Mouse (Mus musculus) monocyte, adult 5-6 weeks (primary cell): ENCODE data around the gene Pus10. TPM values are rescaled to one million over a fixed set of nuclear protein-coding genes. Genes with fewer than 3 reads are reported as not detected.

Source experiments
- total RNA-seq: library from RNA; stranded (forward); fragments of 200-1000, 200-491, 200-594 nt; gene quantifications from 3 replicates; pipeline ENCODE4 v1.2.3, GENCODE M21; 2017

Gene Pus10
- total RNA-seq, 1 experiment from 2014 or later: 31.1 TPM

Other genes with a start within 250 kb of the Pus10 start
- 42.0 to 77.0 TPM (median 63.2 TPM) in 3 replicates for gene Ahsa2, start 167.6 kb upstream of the Pus10 start, total RNA-seq
- gene 1700093K21Rik, start 144.5 kb upstream of the Pus10 start, total RNA-seq: 2.2 TPM in 1 of 3 replicates, not detected in the others
- 16.1 to 36.8 TPM (median 19.1 TPM) in 3 replicates for gene 0610010F05Rik, start 32.0 kb upstream of the Pus10 start, total RNA-seq
- 20.2 to 47.0 TPM (median 26.3 TPM) in 3 replicates for gene Pex13, start 285 bp downstream of the Pus10 start, total RNA-seq
- gene Rel, start 105.3 kb downstream of the Pus10 start, total RNA-seq: 66.8 to 77.1 TPM (median 69.6 TPM) in 3 replicates
- 37.7 to 56.4 TPM (median 38.9 TPM) in 3 replicates for gene Papolg, start 229.6 kb downstream of the Pus10 start, total RNA-seq